Mouse (Mus musculus) MEL (cell line): ENCODE measurements around the gene Ndufb10. TPM values are rescaled to one million over a fixed set of nuclear protein-coding genes. Genes with fewer than 3 reads are reported as not detected.

ENCODE experiments used
- DNase-seq: peaks from one replicate; pipeline ENCODE4 v3.0.0; 2011; ENCODE audit warnings: low read depth, low spot score
- H3K27ac ChIP-seq: 2 replicates; pipeline ENCODE4 v1.5.1; 2012; ENCODE audit warnings: low read depth, mild to moderate bottlenecking, control low read depth, low read length, moderate library complexity; ENCODE audit not compliant: control insufficient read depth
- H3K27me3 ChIP-seq, 2 experiments: fragments of 150-350 bp in 1 of 2; sonication (generic) in 1 of 2; 2 replicates each; pipeline ENCODE4 v1.6.1; 2012; ENCODE audit warnings: low read length in 2 of 2, mild to moderate bottlenecking in 2 of 2, improper control_type of control experiment in 1 of 2, moderate library complexity in 1 of 2; ENCODE audit not compliant: insufficient read depth in 2 of 2, control insufficient read depth in 1 of 2
- H3K36me3 ChIP-seq, 2 experiments: 2 replicates each; pipeline ENCODE4 v1.6.1; 2012 to 2014; ENCODE audit warnings: low read length in 2 of 2, improper control_type of control experiment in 1 of 2, inconsistent platforms in 1 of 2, mild to moderate bottlenecking in 1 of 2; ENCODE audit not compliant: insufficient read depth in 2 of 2, control insufficient read depth in 1 of 2
- H3K4me1 ChIP-seq, 2 experiments: fragments of 150-350 bp in 1 of 2; sonication (generic) in 1 of 2; 2 replicates each; pipeline ENCODE4 v1.6.1; 2012; ENCODE audit warnings: low read length in 2 of 2, improper control_type of control experiment in 1 of 2, mild to moderate bottlenecking in 1 of 2; ENCODE audit not compliant: insufficient read depth in 2 of 2, control insufficient read depth in 1 of 2
- H3K4me3 ChIP-seq, 2 experiments: fragments of 150-350 bp in 1 of 2; sonication (generic) in 1 of 2; 2 replicates each; pipeline ENCODE4 v1.5.1; 2012; ENCODE audit warnings: low read depth in 2 of 2, low read length in 2 of 2, mild to moderate bottlenecking in 2 of 2, moderate library complexity in 2 of 2, control low read depth in 1 of 2, improper control_type of control experiment in 1 of 2; ENCODE audit not compliant: control insufficient read depth in 1 of 2, insufficient read depth in 1 of 2
- H3K79me2 ChIP-seq: 2 replicates; pipeline ENCODE4 v1.6.1; 2012; ENCODE audit warnings: mild to moderate bottlenecking, low read length, moderate library complexity; ENCODE audit not compliant: control insufficient read depth, poor library complexity, insufficient read depth
- H3K9ac ChIP-seq: 2 replicates; pipeline ENCODE4 v1.6.1; 2012; ENCODE audit warnings: low read depth, mild to moderate bottlenecking, control low read depth, low read length, moderate library complexity; ENCODE audit not compliant: control insufficient read depth, poor library complexity, severe bottlenecking
- H3K9me3 ChIP-seq: fragments of 150-350 bp; sonication (generic); replicated peaks from 2 replicates; pipeline ENCODE4 v1.6.1; 2012; ENCODE audit warnings: mild to moderate bottlenecking, low read length, improper control_type of control experiment, moderate library complexity; ENCODE audit not compliant: insufficient read depth
- BHLHE40 ChIP-seq: IDR thresholded peaks from 2 replicates; pipeline ENCODE4 v1.6.1; 2012; ENCODE audit warnings: low read depth, mild to moderate bottlenecking, inconsistent platforms, low read length, improper control_type of control experiment, borderline replicate concordance
- CTCF ChIP-seq, 3 experiments: IDR thresholded peaks in 2 of 3; conservative IDR thresholded peaks in 1 of 3; 2 replicates each; pipeline ENCODE4 v1.5.1; 2011 to 2012; ENCODE audit warnings: low read length in 3 of 3, low read depth in 2 of 3, mild to moderate bottlenecking in 2 of 3, improper control_type of control experiment in 1 of 3, inconsistent platforms in 1 of 3, mixed read lengths in 1 of 3, moderate library complexity in 1 of 3; ENCODE audit not compliant: control insufficient read depth in 1 of 3, insufficient read depth in 1 of 3, poor library complexity in 1 of 3, severe bottlenecking in 1 of 3
- ELF1 ChIP-seq: IDR thresholded peaks from 2 replicates; pipeline ENCODE4 v1.6.1; 2014; ENCODE audit warnings: low read depth, mild to moderate bottlenecking, inconsistent platforms, low read length, improper control_type of control experiment, moderate library complexity
- GATA1 ChIP-seq: IDR thresholded peaks from 2 replicates; pipeline ENCODE4 v1.6.1; 2011; ENCODE audit warnings: low read depth, low read length, improper control_type of control experiment
- JUND ChIP-seq: IDR thresholded peaks from 2 replicates; pipeline ENCODE4 v1.6.1; 2011; ENCODE audit warnings: low read depth, mild to moderate bottlenecking, improper control_type of control experiment, low read length
- KAT2A ChIP-seq: conservative IDR thresholded peaks from 2 replicates; pipeline ENCODE4 v1.6.1; 2012; ENCODE audit warnings: low read depth, low read length, improper control_type of control experiment, inconsistent platforms
- NELFE ChIP-seq: IDR thresholded peaks from 2 replicates; pipeline ENCODE4 v1.6.1; 2011; ENCODE audit warnings: low read depth, low read length, improper control_type of control experiment
- NRF1 ChIP-seq: IDR thresholded peaks from 2 replicates; pipeline ENCODE4 v1.6.1; 2014; ENCODE audit warnings: low read depth, mild to moderate bottlenecking, inconsistent platforms, low read length, improper control_type of control experiment, moderate library complexity; ENCODE audit not compliant: poor library complexity, insufficient read depth, severe bottlenecking
- POLR2AphosphoS2 ChIP-seq: IDR thresholded peaks from 2 replicates; pipeline ENCODE4 v1.6.1; 2011; ENCODE audit warnings: low read length, improper control_type of control experiment
- POLR2AphosphoS5 ChIP-seq: IDR thresholded peaks from 2 replicates; pipeline ENCODE4 v1.6.1; 2012; ENCODE audit warnings: low read depth, borderline replicate concordance, mild to moderate bottlenecking, inconsistent platforms, low read length, moderate library complexity, mixed read lengths
- RAD21 ChIP-seq: IDR thresholded peaks from 2 replicates; pipeline ENCODE4 v1.6.1; 2011; ENCODE audit warnings: mild to moderate bottlenecking, low read depth, low read length, improper control_type of control experiment
- TBP ChIP-seq: IDR thresholded peaks from 2 replicates; pipeline ENCODE4 v1.8.0; 2011; ENCODE audit warnings: low read depth, low read length, improper control_type of control experiment
- UBTF ChIP-seq: IDR thresholded peaks from 2 replicates; pipeline ENCODE4 v1.6.1; 2012; ENCODE audit warnings: low read depth, mild to moderate bottlenecking, inconsistent platforms, low read length, improper control_type of control experiment, moderate library complexity, borderline replicate concordance; ENCODE audit not compliant: insufficient read depth
- USF1 ChIP-seq: IDR thresholded peaks from 2 replicates; pipeline ENCODE4 v1.6.1; 2014; ENCODE audit warnings: low read depth, mild to moderate bottlenecking, inconsistent platforms, low read length, improper control_type of control experiment, moderate library complexity
- polyA plus RNA-seq, 2 experiments: library from polyadenylated mRNA; stranded (reverse) in 1 of 2; unstranded in 1 of 2; fragments of >175 nt in 1 of 2; fragments of >200 nt in 1 of 2; gene quantifications; 2 replicates each; pipeline versions ENCODE4 v1.2.1 to v1.2.4; 2012; ENCODE audit warnings: low replicate concordance in 2 of 2, low read depth in 1 of 2; ENCODE audit not compliant: insufficient read length in 2 of 2, insufficient read depth in 1 of 2, missing spikeins in 1 of 2
- total RNA-seq: library from RNA; depleted of rRNA; stranded (reverse); fragments of 300-350 nt; gene quantifications from 2 replicates; pipeline ENCODE4 v1.2.3, GENCODE M21; 2012

Ndufb10 gene
- total and polyA plus RNA-seq, 3 experiments, result 230 to 292 TPM; not detected in 1

DNA sequence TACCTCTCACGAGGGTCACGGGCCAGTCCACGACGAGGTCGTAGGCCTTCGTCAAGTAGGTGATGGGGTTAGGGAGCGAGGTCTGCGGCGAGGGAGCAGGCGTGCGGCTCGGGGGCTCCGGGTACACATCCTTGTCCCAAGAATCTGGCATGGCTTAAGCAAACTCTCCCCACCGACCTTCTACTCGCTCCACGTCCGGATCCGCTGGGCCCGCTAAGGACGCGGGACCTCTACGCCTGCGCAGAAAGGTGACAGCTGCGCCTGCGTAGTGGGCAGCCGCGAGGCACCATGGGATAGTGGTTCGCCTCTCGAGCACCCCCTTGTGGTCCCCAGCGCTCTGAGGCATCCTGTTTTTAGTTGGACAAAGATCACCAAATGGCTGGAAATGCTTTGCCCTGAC lies at the start of gene Ndufb10 (continued):
- peak; percentile 94 for TF ChIP-seq NELFE
- TF ChIP-seq BHLHE40, result no peak

DNA sequence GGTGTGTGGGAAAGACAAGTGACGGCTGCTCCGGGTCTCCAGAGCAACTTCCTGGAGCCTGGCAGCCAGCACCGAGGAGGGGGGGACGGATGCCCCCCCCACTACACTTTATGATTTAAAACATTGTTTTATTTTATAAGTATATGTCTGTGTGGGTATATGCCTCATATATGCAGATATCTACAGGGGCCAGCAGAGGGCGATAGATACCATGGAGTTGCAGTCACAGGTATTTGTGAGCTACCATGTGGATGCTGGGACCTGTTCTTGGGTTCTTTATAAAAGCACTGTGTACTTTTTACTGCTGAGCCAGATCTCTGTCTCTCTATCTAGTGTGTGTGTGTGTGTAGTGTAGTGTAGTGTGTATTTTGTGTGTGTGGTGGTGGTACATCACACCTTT lies 49.0 kb upstream of the Ndufb10 start:
- no peak for TF ChIP-seq JUND
- TF ChIP-seq NRF1, result no peak
- TF ChIP-seq RAD21, result peak; percentile 10; the same call in 1 of the 2 replicates
- peak in 2 of 3 experiments; percentile 9 to 13; a peak in 1 of 6 replicates for TF ChIP-seq CTCF (IDR thresholded peaks at IDR 0.05 in 2 of 3, conservative IDR thresholded peaks at IDR 0.05 in 1 of 3; ENCODE audit: control insufficient read depth in 1 of 3, insufficient read depth in 1 of 3, low read depth in 2 of 3, low read length in 3 of 3, poor library complexity in 1 of 3, severe bottlenecking in 1 of 3)
- TF ChIP-seq, all 39 proteins: peak for 2
- H3K27me3 ChIP-seq, result peaks cover 6 to 11% of the 10 kb centered on the region in 2 experiments
- H3K9ac ChIP-seq, result no peak overlapping the region
- no peaks in the 10 kb centered on the region for H3K4me1 ChIP-seq
- H3K79me2 ChIP-seq, result no peaks in the 10 kb centered on the region
- no peaks in the 10 kb centered on the region for H3K36me3 ChIP-seq
- DNase-seq, result peak; percentile 16
- no peaks in the 10 kb centered on the region for H3K9me3 ChIP-seq
- no peak overlapping the region for H3K4me3 ChIP-seq
- no peak overlapping the region for H3K27ac ChIP-seq

DNA sequence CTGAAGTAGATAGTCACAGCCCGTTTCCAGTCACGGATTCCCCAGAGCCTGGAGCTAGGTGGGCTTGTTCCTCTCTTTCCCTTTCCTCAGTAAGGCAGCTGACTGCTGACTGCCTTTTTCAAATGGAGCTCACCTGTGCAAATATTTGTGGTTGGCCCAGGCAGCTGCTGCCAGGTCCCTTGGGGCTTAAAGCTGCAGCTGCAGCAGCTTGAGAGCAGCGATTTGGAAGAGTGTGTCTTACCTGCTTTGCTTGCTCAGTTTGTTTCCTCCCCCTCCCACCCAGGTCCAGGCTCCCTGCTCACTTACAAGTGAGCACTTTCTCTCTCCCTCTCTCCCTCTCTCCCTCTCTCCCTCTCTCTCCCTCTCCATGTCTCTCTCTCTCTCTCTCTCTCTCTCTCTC lies 44.9 kb upstream of the Ndufb10 start:
- Histone ChIP-seq H3K36me3 (no peaks in the 10 kb centered on the region), H3K79me2 (no peaks in the 10 kb centered on the region), H3K9me3 (no peaks in the 10 kb centered on the region), H3K27me3 (peaks cover 15% of the 10 kb centered on the region in 2 experiments), H3K9ac (no peak overlapping the region), H3K27ac (no peak overlapping the region), H3K4me1 (no peaks in the 10 kb centered on the region), H3K4me3 (no peak overlapping the region)
- DNase-seq, result no peak
- no peak for TF ChIP-seq ELF1
- TF ChIP-seq UBTF, result no peak
- TF ChIP-seq POLR2AphosphoS2, result no peak
- no peak for TF ChIP-seq NRF1
- TF ChIP-seq KAT2A, result no peak
- no peak for TF ChIP-seq BHLHE40
- TF ChIP-seq GATA1, result no peak
- no peak for TF ChIP-seq POLR2AphosphoS5
- TF ChIP-seq TBP, result no peak
- TF ChIP-seq USF1, result no peak
